Mouse (Mus musculus): ENCODE measurements around the gene Tmem240. TPM values are rescaled to one million over a fixed set of nuclear protein-coding genes. Genes with fewer than 3 reads are reported as not detected.
A peak's percentile ranks its signal among the peaks of the same experiment; 100 is the strongest.

Tmem240 gene
- polyA plus RNA-seq, 1 experiment from 2014 or later, result 27.0 TPM

DNA sequence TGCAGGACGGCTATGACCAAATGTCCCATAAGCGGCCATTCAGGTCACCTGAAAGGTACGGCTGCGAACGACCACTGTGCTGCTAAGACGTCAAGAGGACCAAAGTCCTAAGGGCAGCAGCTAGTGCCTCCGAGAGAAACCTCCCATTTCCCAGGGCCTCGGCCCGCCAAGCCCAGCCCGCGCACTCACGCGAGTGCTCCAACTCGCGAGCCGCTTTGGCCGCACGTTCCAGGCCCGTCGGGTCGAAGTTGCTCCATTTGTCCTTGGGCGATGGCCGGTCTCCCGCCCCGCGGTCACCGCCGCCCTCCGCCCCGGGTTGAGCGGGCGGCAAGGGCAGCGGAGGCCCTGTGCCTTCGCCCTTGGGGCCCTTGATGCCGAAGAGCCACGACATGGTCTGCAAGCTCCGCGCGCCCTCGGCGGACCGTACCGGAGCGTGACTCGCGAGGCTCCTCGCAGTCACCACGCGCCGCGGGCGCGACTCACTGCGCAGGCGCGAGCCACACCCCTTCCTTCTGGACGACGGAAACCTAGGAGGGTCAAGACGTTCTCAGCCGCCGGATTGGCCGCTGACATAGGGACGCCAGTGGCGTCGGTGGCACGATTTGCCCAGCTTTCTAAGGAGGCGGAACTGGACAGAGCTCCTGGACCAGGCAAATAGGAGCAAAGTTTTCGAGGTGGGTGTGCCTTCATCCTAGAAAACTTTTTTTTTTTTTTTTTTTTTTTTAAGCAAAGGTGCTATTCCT, 26.2 kb downstream of the Tmem240 start, which contains the start of gene Atad3a:
Gene Atad3a (minus strand): TSS at position 481 of the 743 bp plus-strand sequence.
- under 1% methylated on average over 68 of the region's 68 CpGs for WGBS
- Histone ChIP-seq H3K4me2 (peak within 1 kb of the TSS; percentile 99), H3K9ac (peak within 1 kb of the TSS; percentile 70), H3K27me3 (no peaks in the 10 kb centered on the region), H3K4me1 (replicated peaks) (peaks cover 32% of the 10 kb centered on the region), H3K4me3 (peak within 1 kb of the TSS; percentile 91), H3K36me3 (peaks cover 6% of the 10 kb centered on the region), H3K27ac (replicated peaks) (peak within 1 kb of the TSS; percentile 65), H3K9me3 (no peaks in the 10 kb centered on the region)
- peak; percentile 96 for ATAC-seq (ENCODE audit: low FRiP score, low read depth)

DNA sequence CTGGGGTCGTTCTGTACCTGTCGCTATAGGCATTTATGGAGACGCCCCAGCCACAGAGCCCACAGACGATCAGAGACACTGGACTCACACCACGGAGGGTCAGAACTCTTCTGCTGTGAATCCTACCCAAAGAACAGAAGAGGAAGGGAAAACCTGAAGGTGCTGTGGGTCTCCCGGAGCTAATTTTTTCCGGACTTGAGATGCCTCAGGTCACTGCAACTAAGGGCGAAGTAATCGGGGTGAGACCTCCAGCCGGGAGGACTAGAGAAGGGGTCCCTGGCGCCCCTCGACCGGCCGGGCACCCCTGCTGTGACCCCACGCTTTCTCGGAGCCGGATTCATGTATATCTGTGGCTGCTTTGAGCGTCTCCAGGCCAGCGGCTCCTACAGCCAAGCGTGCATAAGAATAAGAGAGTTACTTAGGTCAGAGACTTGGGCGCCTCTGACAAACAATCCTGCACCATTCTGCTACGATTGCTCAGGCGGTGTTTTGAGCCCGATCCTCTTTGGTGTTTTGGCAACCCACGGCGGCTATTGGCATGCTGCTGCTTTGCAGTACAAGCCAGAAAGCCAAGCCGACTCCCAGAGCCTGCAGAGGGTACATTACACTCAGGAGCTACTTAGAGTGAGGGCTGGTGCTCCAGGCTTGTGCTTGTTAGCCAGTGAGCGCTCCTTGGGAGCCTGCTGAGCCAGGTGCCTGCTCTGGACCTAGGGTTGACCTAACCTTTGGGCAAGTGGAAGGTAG, 26.9 kb downstream of the Tmem240 start:
- Histone ChIP-seq H3K27ac (replicated peaks) (peak overlapping the region; percentile 37; the same call in 1 of the 2 replicates), H3K4me1 (replicated peaks) (peaks cover 32% of the 10 kb centered on the region), H3K9me3 (no peaks in the 10 kb centered on the region), H3K36me3 (no peaks in the 10 kb centered on the region; the same call in 1 of the 2 replicates), H3K4me3 (peak overlapping the region; percentile 91), H3K27me3 (no peaks in the 10 kb centered on the region), H3K4me2 (peak overlapping the region; percentile 99), H3K9ac (peak overlapping the region; percentile 70)
- 2% methylated on average over 28 of the region's 28 CpGs for whole genome bisulfite sequencing
- no peak; the same call in 1 of the 2 replicates for ATAC-seq (ENCODE audit: low FRiP score, low read depth)

DNA sequence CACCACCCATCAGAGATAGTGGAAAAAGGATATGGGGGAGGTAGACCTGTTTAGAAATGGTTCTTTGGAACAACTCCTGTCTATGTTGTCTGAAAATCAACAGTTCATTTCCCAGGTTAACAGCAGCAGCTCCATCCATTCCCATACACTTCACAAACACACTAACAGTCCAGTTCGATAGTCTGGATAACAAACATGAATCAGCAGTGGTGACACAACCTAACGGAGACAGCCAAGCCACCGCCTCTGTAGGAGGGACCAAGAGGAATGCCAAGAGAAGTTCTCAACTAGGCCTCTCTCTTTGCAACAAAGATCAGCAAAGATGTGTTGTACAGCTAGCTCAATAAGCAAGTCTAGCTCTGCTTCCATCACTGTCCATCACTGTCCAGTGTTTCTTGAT, 27.8 kb downstream of the Tmem240 start:
- no peak overlapping the region for H3K4me3 ChIP-seq
- WGBS, result 90% methylated on average over 3 of the region's 3 CpGs

DNA sequence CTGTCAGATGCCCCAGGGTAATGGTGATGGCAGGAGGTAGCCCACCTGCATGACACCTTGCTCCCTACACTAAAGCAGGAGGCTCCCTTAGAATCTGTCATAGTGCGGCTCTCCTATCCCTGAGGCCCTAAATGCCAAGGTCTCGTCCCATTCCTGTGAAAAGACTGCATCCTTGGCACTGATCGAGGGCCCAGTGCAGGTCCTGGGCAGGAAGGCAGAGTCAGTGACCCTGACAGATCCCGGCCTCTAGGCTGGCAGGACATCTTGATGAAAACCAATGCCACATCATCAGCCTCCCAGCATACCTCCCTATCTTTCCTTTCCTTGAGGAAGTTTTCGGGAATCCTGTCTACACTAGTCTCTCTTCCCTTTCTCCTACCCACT, 34.9 kb downstream of the Tmem240 start:
- Histone ChIP-seq H3K27me3 (peaks cover 12% of the 10 kb centered on the region), H3K4me2 (peak overlapping the region; percentile 87), H3K27ac (replicated peaks) (peak overlapping the region; percentile 72; the same call in 1 of the 2 replicates), H3K9me3 (no peaks in the 10 kb centered on the region), H3K4me1 (replicated peaks) (peaks cover 27% of the 10 kb centered on the region), H3K4me3 (peak overlapping the region; percentile 50), H3K36me3 (no peaks in the 10 kb centered on the region), H3K9ac (peak overlapping the region; percentile 77)
- no peak for ATAC-seq (ENCODE audit: low FRiP score, low read depth)
- WGBS, result 64% methylated on average over 5 of the region's 5 CpGs

More for the DNA sequence above, 27.8 kb downstream of the Tmem240 start:
- H3K9me3 ChIP-seq, result no peaks in the 10 kb centered on the region
- H3K4me1 ChIP-seq (replicated peaks), result peaks cover 32% of the 10 kb centered on the region
- ATAC-seq (ENCODE audit: low FRiP score, low read depth), result no peak
- no peak overlapping the region for H3K27ac ChIP-seq (replicated peaks)
- H3K4me2 ChIP-seq, result peak overlapping the region; percentile 99; the same call in 1 of the 2 replicates
- no peak overlapping the region for H3K9ac ChIP-seq
- no peaks in the 10 kb centered on the region for H3K27me3 ChIP-seq
- H3K36me3 ChIP-seq, result no peaks in the 10 kb centered on the region

DNA sequence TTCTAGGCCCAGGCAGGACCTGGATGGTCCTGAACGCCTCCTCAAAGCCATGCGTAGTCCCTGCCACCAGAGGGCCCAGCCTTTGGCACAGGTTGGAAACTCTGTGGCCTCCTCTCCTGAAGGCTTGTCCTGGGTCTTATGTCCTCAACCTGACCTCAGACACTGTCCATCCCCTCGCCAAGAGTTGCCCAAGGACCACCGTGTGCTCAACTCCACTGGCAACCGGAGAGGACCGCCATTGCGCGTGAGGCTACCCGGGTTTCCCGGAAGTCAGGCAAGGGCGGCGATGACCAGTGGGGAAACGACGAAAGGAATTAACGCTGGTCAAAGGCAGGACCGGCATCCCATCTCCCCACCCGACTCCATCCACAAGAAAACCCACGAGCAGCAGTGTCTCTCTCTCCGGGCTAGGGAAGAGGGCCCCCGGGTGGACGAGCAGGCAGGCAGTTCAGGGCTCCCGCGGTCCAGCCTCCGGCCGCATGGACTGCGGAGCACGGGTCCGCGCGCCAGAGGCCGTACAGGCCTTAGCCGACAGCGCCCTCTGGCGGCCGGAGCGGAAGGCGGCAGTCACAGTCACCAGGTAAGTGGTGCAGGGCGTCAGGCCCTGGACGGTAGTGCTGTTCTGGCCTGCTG, 35.4 kb downstream of the Tmem240 start:
- 1% methylated on average over 39 of the region's 39 CpGs for WGBS
- peak; percentile 77 for ATAC-seq (ENCODE audit: low FRiP score, low read depth)
- peak overlapping the region; percentile 50 for H3K4me3 ChIP-seq
- peak overlapping the region; percentile 77 for H3K9ac ChIP-seq
- H3K4me1 ChIP-seq (replicated peaks), result peaks cover 31% of the 10 kb centered on the region
- no peaks in the 10 kb centered on the region for H3K9me3 ChIP-seq
- H3K27me3 ChIP-seq, result peaks cover 12% of the 10 kb centered on the region
- no peaks in the 10 kb centered on the region for H3K36me3 ChIP-seq
- peak overlapping the region; percentile 87 for H3K4me2 ChIP-seq
- H3K27ac ChIP-seq (replicated peaks), result peak overlapping the region; percentile 72

DNA sequence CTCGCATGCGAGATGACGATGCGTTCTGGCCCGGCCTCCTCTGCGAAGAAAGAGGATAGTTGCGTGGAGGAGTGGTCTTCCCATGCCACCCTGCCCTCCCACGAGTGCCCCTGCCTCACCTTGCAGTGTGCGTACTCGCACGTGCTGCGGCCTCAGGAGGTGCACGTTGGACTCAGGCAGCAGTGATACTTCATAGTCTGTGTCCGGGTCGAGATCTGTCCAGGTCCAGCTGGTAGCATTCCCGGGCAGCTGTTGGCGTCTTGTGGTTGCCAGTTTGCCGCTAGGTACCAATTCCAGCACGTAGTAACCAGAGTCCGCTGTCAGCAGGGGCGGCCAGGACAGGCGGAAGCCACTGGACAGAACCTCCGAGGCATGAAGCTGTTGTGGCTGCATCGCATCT, 36.0 kb downstream of the Tmem240 start:
- Histone ChIP-seq H3K4me3 (peak overlapping the region; percentile 50), H3K27me3 (peaks cover 12% of the 10 kb centered on the region), H3K27ac (replicated peaks) (0 out of 2 replicates have a peak overlapping the region, but pooled peaks have one; percentile 72), H3K4me2 (peak overlapping the region; percentile 87), H3K4me1 (replicated peaks) (peaks cover 38% of the 10 kb centered on the region), H3K36me3 (no peaks in the 10 kb centered on the region), H3K9me3 (no peaks in the 10 kb centered on the region), H3K9ac (peak overlapping the region; percentile 77)
- peak; percentile 8; the same call in 1 of the 2 replicates for ATAC-seq (ENCODE audit: low FRiP score, low read depth)
- WGBS, result 38% methylated on average over 24 of the region's 24 CpGs

DNA sequence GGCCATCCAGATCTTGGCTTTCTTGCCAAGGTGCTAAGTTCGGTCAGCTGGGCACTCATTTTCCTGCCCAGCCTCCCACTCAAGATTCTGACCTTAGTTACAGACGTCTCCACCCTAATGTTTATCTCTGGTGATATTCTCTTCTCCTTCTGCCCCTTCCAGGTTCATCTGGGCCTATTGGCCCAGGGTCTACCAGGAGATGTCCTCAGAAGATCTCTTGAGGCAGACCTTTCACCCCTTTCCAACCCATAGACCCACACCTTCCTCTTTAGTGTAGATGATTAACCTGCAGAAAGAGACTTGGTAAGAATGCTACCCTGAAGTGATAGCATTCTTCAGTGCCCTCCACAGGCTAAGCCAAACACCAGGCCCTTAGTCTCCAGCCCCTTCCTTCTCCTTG, 37.1 kb downstream of the Tmem240 start:
- no peak overlapping the region for H3K4me3 ChIP-seq
- peaks cover 42% of the 10 kb centered on the region for H3K4me1 ChIP-seq (replicated peaks)
- no peaks in the 10 kb centered on the region for H3K36me3 ChIP-seq
- H3K9ac ChIP-seq, result no peak overlapping the region
- H3K27ac ChIP-seq (replicated peaks), result no peak overlapping the region
- WGBS, result 76% methylated on average over 2 of the region's 2 CpGs
- no peak for ATAC-seq (ENCODE audit: low FRiP score, low read depth)
- no peaks in the 10 kb centered on the region for H3K9me3 ChIP-seq
- peak overlapping the region; percentile 13; the same call in 1 of the 2 replicates for H3K4me2 ChIP-seq
- peaks cover 12% of the 10 kb centered on the region for H3K27me3 ChIP-seq

DNA sequence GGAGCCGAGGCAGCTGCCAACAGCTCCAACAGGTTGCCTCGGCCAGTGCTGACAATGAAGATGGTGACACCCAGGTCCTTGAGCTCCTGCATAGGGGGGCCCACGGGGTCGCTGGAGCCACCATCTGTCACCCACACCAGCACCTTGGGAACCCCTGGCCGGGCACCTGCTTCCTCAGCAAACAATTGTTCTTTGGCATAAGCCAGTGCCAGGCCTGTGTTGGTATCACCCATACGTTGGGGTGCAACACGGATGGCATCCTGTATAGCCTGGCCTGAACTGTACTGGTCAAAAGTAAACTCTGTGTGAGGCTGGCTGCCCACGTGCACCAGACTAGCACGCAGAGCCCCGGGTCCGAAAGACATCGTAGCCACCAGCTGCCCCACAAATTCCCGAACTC, 38.2 kb downstream of the Tmem240 start:
- H3K4me1 ChIP-seq (replicated peaks), result peaks cover 42% of the 10 kb centered on the region
- 0 out of 2 replicates have a peak overlapping the region, but pooled peaks have one; percentile 39 for H3K4me3 ChIP-seq
- no peak overlapping the region for H3K9ac ChIP-seq
- no peaks in the 10 kb centered on the region for H3K9me3 ChIP-seq
- no peaks in the 10 kb centered on the region for H3K36me3 ChIP-seq
- H3K4me2 ChIP-seq, result peak overlapping the region; percentile 65
- 89% methylated on average over 13 of the region's 13 CpGs for WGBS
- no peak overlapping the region for H3K27ac ChIP-seq (replicated peaks)
- ATAC-seq (ENCODE audit: low FRiP score, low read depth), result no peak
- H3K27me3 ChIP-seq, result peaks cover 12% of the 10 kb centered on the region

DNA sequence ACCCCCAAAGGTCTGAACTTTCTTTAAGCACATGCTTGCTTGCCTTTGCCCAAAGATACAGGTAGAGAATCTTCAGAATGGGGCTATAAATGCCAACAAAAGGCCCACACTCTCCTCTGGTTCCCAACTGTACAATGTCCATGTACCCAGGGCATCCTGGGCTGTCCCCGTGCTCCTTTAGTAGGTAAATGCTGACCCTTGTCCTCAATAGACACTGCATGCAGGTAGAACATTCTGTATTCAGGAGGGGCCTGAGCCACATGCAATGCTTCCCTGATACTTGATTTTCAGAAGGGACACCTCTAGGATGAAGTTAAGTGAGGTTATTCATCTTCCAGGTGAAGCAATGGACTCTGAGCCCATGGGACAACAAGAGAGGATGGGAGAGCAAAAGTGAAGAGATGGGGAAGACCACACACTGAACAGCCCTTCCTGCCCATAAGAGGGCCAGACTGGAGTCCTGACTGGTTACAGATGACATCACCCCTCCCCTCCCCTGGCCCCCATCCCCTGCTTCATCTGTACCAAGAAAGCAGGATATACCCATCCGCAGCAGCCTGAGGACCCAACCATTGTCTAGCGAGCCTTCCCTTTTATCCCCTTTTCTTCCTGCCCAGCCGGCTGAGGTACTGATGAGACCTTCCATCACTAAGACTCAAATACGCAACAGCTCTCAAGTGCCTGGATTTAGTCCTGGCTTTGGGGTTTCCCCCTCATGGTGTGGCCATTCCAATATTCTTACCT, 38.9 kb downstream of the Tmem240 start:
- H3K4me2 ChIP-seq, result peak overlapping the region; percentile 65
- peaks cover 12% of the 10 kb centered on the region for H3K27me3 ChIP-seq
- peak overlapping the region; percentile 75; the same call in 1 of the 2 replicates for H3K27ac ChIP-seq (replicated peaks)
- no peaks in the 10 kb centered on the region for H3K9me3 ChIP-seq
- peaks cover 42% of the 10 kb centered on the region for H3K4me1 ChIP-seq (replicated peaks)
- WGBS, result 40% methylated on average over 5 of the region's 5 CpGs
- H3K4me3 ChIP-seq, result peak overlapping the region; percentile 39
- peak overlapping the region; percentile 34; the same call in 1 of the 2 replicates for H3K9ac ChIP-seq
- no peak for ATAC-seq (ENCODE audit: low FRiP score, low read depth)
- H3K36me3 ChIP-seq, result no peaks in the 10 kb centered on the region

DNA sequence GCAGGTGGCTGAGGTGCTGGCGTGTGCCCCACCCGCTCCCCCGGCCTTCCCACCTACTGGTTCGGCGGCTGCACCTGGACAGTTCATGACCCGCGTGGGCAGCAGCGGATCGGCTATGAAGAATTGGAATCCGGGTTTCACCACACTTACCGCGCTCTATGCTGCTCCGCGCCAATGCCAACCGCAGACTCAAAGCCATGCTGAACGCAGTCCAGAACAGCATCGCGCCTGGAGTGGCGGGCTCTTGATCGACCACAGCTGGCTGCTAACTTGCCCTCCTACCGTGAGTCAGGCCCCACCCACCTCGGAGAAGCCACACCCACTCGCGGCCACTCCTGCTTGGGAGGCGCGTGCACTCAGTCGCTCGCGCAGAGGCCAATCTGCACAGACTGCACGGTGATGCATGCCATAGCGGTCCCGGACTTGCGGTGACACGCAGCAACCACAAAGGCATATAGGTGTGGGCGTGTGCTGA, 39.7 kb downstream of the Tmem240 start, which contains the start of gene Vwa1:
Gene Vwa1 (minus strand): TSS at position 419 of the 475 bp plus-strand sequence.
- no peaks in the 10 kb centered on the region for H3K36me3 ChIP-seq
- H3K27ac ChIP-seq (replicated peaks), result peak within 1 kb of the TSS; percentile 75
- 1% methylated on average over 35 of the region's 35 CpGs for WGBS
- peak; percentile 85 for ATAC-seq (ENCODE audit: low FRiP score, low read depth)
- H3K27me3 ChIP-seq, result peaks cover 12% of the 10 kb centered on the region
- H3K4me2 ChIP-seq, result peak within 1 kb of the TSS; percentile 65
- H3K9ac ChIP-seq, result peak within 1 kb of the TSS; percentile 34
- peaks cover 40% of the 10 kb centered on the region for H3K4me1 ChIP-seq (replicated peaks)
- H3K4me3 ChIP-seq, result peak within 1 kb of the TSS; percentile 39
- no peaks in the 10 kb centered on the region for H3K9me3 ChIP-seq

Measured in hindbrain, embryonic 15.5 days (tissue).